Mouse (Mus musculus) induced T-regulatory cell, adult 2 months (primary cell): ENCODE measurements at regions not wholly inside any gene's neighbourhood (a gene's known extent, or its start where the extent isn't known, plus 50 kb on each side); places are given as distances from the start of the nearest gene placed in this dataset.
A peak's percentile ranks its signal among the peaks of the same experiment; 100 is the strongest.
"Not testable (repeated sequence)": the region's sequence is repeated elsewhere in the genome, so short reads cannot be mapped to it uniquely, and the experiment has no call there.

ENCODE experiments used
- DNase-seq: peaks from one replicate; pipeline ENCODE4 v3.0.0-alpha.2; 2012; ENCODE audit warnings: low read depth

DNA sequence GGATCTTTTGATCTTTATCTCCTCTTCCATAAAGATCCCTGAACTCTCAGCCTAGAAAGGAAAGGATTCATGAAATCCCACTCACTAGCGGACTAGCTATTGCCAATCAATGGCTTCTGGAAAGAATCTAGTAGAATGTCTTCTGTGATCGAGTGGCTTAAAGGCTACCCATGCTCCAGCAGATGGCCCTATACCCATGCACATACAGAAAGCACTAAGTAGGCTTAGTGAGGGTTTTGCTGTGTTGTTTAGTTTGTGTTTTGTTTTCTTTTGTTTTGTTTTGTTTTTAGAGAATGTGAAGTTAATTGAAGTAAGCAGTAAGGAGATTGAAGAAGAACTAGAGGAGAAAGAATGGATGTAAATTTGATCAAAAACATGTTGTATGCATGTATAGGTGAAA lies 187.5 kb downstream of the Kctd12 start:
- DNase-seq, result peak; percentile 26

DNA sequence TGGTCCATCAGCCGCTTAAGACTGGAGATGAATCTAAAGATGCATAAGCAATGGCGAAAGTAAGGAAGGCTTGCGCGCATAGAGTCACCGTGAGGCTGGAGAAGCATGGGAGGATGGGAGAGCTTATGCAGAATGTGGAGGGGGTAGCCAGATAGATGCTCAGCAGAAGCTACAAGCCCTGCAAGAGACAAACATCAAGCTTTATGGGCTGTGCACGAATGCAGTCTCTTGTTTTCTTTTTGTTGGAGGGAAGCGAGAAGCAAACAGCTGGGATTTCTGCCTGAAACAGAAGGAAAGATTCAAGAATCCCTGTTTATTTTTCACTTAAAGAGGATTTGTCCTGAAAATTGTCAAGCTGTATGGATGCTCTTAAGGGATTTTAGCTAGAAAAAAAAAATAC lies 188.7 kb downstream of the Kctd12 start:
- no peak for DNase-seq

DNA sequence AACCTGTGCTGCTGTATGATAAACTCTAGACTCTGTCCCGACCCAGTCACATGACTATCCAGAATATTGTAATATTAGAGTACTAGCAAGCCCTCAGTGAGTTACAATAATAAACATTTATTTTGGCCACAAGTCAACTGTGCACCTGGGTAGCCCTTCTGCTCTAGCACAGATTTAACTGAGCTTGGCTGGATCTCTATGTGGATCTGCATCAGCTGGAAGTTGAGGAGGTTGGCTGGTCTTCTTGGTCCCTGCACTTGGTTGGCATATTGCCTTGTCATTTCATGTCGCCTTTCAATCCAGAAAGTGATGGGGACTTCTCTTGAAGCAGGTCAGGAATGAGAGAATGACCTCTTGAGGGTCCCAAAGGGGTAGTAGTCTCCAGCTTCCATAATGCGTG lies 191.5 kb downstream of the Kctd12 start:
- DNase-seq, result no peak

DNA sequence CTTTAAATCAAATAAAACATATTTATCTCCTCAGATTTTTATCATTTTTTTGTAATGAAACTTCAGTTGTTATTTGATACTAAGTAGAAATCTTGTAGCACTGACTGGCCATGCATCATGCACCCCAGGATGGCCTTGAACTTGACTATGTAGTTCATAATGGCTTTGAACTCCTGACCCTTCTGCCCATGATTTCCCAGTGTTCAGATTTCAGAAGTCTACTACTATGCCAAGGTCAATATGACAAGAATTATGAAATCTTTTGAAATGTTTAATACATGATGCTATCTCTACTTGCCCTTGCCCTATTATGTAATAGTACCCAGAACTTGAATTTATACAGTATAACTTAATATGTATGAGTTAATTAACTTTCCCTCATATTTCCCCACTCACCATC lies 200.2 kb downstream of the Kctd12 start:
- no peak for DNase-seq

DNA sequence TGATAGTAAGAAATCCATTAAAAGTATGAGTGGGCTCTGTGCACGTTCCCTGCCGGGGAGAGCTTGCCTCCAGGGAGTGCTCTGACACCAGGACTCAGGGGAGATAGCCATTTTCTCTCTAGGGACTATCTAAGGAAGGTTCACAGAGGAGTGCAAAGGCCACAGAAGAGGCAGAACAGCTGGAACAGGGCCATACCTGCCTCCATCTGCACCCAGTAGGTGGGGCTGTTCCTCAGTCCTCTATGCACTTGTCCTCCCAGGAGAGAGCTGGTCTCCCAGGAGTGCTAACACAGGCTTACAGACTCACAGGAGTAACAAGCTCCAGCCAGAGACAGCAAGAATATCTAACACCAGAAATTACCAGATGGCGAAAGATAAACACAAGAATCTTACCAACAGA lies 212.7 kb downstream of the Kctd12 start:
- DNase-seq, result peak; percentile 9

DNA sequence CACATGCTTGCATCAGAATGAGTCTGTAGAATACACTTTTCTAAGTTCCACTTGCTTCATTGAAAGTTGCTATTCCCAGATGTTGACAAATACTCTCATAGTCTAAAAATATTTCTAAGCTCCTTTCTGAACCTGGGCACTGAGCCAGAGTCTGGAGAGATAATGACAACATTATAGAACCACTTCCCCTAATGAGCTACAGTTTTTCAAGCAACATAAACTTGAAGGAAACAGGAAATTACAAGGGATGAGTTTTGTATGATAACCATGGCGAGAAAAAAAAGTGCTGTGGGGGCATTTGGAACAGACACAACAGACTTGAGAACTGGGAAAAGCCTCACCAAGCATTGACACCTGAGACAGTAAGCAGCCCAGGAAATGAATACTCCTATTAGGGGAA lies 233.8 kb downstream of the Kctd12 start:
- DNase-seq, result no peak

DNA sequence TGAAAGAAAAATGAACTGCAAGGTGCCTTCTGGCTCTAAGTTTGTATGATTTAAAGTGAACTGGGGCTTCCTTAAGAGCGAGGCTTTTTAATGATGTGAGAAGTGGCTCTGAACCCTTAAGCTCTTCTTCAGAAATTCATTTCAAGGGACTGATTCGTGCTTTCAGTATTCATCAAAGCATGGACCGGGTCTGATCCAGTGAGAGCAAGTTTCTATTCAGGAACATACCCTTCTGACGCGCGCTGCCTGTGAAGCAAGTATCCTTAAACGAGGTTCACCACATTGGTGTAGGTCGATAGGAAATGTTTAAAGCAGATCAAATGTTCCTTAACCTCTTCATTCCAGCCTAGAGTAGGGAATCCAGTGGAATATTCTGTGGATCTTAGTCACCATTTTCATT lies 240.1 kb downstream of the Kctd12 start:
- no peak for DNase-seq

DNA sequence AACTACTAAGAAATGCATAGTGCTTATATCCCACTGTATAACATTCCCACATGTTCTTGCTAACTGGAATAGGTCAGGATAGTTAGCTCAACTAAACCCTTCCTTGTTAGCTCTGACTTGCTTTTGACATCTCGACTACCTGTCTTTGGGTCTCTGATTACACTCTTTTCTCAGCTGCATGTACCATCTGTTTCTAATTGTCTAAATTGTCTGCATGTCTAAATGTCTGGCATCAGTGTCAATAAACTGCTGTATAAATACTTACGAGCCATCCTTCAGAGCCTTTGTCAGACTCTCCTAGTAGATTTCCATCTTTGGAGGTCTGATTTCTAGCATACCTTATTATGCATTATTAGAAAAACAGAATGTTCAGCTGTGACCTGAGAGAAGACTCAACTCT lies 245.8 kb downstream of the Kctd12 start:
- no peak for DNase-seq

DNA sequence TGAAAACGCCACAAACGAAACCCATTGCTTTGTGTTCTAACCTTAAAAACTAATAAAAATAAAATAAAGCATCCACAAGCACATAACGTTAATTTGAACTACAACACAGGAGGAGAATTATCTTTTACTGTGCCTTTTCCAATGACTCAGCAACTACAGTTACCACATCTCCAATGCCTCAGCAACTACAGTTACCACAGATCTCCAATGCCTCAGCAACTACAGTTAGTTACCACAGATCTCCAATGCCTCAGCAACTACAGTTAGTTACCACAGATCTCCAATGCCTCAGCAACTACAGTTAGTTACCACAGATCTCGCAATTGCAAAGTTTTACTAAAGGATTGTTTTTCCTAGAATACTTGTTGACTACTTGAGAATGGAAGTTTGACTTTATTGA lies 248.7 kb downstream of the Kctd12 start:
- not testable (repeated sequence) for DNase-seq

DNA sequence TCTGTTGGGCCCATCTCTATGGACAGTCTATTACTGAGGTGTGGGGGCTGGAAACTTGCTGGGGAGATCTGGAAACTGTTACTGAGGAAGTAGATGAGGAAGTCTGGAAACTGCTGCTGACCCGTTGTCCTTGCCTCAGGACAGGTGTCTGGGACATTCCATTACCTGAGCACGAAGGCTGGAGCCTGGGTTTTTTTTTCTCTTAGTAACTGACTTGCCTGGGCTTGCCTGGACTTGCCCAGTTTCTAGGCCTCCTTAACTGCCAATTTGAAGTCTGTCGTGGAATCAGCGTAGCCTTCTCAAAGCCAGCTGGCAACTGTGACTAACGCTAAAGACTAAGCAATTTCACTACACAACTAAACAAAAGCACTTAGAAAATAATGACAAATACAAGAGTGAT lies 250.7 kb downstream of the Kctd12 start:
- no peak for DNase-seq

DNA sequence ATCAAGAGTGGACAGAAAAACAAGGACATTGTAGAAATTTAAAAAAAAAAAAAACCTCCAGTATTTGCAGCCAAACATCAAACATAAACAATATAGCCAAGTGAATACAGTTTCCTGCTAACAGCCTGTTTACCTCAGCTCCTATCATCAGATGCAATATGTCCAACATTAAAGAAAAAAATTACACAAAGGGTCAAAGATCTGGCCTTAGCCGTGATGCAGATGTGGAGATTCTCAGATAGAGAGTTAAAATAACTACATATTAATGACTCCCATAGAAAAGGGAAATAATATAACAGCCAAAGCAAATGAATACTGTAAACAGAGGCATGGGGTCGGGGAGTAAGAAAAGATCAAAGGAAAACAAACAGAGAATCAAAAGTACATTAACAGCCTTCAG lies 259.8 kb downstream of the Kctd12 start:
- DNase-seq, result no peak

DNA sequence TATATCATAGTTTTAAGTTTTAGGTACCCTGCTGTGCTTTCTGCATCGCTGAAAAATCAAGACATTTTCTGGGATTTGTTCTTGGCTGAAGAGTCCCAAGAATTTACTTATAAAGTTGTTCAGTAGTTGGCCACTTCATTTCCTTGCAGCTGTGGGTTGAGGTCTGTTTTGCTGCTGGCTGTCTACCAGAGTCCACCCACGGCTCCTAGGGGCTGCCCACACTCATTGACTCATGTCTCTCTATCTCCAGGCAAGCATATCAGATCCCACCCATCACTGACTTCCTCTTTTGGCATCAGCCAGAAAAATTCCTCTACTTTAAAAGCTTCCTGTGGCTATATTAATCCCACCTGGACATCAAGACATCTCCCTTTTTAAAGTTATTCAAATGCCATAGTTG lies 263.9 kb downstream of the Kctd12 start:
- DNase-seq, result no peak

DNA sequence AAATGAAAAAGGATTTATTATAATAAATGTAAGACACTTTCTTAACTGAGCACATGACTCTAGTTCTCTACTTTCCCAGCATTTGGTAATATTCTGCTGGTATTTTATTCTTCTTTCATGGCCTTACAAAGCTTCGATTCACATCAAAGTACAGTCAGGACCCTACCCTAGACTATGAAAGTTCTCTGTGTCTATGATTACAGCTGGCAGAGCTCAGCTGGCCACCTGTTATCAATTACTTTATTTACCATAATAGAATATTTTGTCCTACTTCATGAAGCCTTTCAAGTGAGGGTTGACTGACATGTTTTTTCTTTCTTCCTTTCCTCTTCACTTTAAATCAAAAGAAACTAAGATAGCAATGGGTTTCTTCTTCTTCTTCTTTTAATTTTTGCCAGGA lies 269.8 kb downstream of the Kctd12 start:
- DNase-seq, result no peak

DNA sequence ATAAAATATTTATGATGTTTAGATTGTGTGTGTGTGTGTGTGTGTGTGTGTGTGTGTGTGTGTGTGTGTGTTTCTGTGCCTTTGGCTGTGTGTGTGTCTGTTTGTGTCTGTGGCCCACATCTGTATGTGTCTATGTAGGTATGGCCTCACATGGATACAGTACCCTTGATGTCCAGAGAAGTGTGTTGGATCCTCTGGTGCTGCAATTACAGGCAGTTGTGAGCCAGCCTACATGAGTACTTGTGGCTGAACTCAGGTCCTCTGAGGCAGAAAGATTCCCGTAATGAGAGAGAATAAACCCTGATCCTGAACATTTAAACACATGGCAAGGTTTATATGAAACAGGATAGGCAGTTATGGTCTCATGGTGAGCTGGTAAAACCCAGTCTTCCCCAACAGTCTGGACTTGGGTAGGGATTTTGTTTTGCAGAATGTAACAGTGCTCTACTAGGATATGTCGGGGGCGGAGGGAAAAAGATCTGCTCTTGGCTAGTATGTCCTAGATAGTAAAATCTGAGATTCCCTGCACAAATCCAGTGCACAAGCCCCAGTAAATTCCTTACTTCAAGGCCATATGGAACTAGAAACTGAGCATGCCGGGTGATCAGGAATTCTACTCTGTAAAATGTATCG lies 275.6 kb downstream of the Kctd12 start:
- no peak for DNase-seq

DNA sequence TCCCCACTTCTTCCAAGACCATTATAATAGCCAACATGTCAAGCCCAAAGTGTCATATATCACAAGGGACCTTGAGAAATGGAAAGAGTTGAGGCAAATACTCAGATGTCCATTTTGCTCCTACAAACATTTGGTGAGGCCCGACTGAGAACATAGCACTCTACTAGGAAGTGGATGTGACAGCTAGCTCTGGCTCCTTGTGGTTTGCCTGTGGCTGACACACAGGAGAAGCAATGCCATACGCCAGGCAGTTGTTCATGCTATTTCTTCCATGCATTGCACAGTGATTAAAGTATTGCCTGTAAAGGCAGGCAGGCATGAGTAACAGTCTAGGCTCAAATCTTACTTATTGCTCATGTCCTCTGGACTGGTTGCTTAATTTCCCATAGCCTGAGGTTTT lies 281.3 kb downstream of the Kctd12 start:
- DNase-seq, result no peak

DNA sequence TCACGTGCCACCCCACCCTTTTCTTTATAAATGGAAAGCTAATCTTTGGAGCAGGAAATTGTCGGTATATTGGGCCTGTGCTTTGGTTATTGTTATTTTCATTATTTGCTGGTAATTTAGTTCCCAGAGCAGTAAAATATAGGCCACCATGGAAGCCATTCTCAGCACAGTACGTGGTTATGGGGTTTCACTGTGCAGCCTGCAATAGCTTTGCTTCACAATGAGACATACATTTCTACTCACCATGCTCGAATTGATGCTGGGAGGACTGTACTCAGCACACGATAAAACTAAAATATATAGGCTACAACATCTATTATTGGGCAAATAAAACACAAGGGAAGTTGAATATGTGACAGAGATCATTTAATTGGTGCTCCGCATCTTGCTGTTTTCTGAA lies 282.0 kb downstream of the Kctd12 start:
- no peak for DNase-seq

DNA sequence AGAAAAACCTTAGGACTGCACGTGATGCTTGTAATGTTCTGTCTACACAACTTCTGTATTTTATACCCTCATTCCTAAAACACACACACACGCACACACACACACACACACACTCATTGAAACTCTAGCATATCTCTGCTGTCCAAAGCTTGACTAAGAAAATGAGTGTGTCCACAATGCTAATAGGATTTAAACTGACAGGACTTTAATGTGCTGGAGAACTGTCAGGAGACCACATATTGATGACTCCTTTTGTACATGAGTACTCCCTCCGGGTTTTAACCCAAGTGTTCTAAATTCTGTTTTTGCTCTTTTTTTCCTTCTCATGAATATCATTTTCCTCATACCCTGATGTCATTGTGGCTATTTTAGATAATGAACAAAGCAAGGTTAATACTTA lies 283.4 kb downstream of the Kctd12 start:
- DNase-seq, result no peak

DNA sequence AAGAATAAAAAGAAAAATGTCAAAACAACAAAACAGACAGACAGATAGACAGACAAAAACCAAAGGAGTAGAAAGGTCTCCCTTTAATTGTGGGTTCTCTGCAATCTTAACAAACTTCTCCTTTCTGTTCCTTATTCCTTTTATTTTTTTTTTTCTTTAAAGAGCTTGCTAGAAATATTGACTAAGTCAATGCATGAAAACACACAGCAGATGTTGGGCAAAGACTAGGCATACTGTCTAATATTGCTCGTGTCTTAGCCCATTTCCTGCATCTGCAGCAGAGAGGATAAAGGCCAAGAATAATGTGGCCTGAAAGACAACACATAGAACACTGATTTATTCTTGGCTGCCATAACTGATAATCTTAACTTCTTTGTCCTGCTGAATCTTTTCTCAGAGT lies 295.6 kb downstream of the Kctd12 start:
- no peak for DNase-seq

DNA sequence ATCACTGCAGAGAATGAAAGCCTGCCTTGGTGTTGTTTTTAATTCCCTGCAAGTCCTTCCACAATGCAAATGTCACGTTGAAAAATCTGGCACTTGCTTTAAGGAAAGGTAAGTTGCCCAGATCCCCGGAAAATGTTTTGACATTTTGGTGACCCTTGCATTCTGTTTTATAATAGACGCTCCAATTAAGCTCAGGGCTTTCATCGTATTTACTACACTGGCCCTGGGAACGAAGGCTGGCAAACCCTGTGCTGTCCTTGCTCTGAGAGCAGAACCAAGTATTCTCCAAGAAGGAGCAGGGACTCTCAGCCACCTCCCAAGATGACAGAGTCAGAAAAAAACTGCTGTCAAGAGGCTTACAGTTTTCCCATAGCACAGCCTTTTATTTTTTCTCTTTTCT lies 305.9 kb downstream of the Kctd12 start:
- DNase-seq, result no peak

DNA sequence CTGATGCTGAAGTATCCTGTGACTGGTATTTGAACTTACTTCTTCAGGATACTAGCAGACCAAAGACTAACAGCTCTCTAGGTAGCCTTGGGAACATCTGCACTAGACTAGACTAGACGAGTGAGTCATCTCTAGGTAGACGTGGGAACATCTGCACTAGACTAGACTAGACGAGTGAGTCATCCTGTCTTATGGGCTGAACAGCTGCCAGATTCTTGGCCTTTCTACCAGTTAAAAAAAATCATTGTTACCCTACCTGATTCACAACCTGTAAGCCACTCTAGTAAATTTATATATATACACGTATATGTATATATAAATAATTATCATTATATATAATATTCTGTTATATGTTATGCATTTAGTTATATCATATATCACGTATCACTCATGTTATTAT lies 307.8 kb downstream of the Kctd12 start:
- no peak for DNase-seq

DNA sequence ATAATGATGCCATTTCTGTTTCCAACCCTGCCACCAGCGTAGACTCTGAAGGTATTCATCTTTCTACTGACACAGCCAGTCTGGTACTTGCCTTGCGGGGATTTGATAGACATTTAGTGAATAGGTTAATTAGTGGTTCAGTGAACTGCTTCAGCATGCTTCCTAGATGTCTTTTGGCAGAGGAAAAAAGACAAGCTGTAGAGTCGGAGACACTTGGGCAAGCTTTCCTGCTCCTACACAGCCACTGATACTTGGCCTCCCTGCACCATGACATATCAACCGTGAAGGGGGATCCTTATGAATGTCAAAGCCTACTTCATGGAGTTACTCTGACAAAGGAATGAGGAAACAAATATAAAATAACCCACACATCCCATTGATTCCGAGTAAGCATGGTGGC lies 308.7 kb downstream of the Kctd12 start:
- DNase-seq, result no peak

DNA sequence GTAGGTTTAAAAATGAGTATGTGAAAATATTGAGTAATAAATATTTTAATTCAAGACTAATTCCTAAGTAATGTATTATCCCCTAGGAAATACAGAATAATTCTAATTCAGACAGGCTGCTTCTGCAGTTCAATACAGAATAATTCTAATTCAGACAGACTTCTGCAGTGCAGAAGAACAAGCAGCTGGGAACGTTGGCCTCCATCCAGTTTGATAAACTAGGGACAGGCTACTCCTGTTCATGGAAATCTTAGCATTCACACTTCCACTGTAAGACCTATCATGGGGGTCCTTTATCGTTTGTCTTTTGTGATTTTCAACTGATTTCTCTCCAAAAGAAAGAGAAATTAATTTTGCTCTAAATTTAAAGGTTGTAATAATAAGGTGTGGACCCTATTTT lies 319.2 kb downstream of the Kctd12 start:
- no peak for DNase-seq

DNA sequence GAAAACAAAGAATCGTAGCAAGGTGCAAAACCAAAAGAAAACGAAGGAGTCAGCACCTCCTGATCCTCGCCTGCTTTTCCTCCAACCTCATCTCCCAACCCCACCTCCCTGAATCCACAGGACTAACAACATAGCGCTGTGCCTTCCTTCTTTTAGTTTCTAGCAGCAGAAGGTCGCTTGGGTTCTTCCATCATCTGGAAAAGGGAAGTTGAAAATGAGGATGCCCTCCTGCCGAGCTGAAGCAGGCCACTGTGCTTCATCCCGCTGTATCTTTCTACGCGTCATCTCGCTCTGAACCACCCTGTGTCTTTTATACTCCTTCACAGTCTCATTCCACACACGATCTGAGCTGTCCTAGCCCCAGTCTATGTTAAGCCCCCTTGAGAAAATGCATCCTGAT lies 322.1 kb downstream of the Kctd12 start:
- no peak for DNase-seq

DNA sequence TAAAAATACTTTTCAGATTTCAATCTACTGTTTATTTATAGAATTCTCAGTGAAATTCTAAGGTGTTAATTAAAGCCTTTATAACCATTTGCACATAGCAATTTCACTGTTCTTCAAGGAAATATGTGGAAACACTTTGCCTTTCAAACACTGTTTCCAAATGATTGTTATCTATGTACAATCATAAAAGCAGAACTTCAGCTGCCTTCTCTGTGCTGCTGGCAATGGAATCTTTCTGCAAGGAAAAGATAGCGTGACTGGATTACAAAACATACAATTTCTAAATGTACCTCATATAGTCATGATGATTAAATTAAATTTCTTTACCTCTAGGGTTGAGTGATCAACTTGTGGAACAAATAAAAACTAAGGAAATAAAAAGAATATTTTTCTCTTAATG lies 326.2 kb downstream of the Kctd12 start:
- no peak for DNase-seq

DNA sequence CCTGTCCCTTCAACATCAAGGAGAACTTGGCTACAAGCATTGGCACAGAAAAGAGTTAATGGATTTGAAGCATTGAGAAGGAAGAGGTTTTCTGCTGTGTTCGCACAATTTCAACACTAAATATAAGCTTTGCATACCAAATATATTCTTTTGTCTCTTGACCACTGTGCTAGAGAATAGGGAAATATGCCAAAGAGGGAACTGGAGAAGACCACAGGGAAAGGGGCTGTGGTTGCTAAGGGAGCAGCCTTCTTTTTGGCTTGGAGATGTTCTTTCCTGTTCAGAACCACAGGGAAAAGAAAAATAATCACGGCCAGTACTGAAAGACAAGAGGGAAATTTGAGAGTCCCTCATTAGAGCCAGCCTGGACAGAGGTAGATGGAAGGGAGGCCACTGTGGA lies 352.8 kb downstream of the Kctd12 start:
- DNase-seq, result no peak
